Mouse (Mus musculus) E14TG2a.4 (cell line): ENCODE results near the gene Cit.

ENCODE experiments used
- CTCF ChIP-seq: conservative IDR thresholded peaks from 2 replicates; pipeline ENCODE4 v1.5.1; 2014; ENCODE audit warnings: low read length
- POU5F1 ChIP-seq: IDR thresholded peaks from 2 replicates; pipeline ENCODE4 v1.6.1; 2014; ENCODE audit warnings: low read length, borderline replicate concordance

DNA sequence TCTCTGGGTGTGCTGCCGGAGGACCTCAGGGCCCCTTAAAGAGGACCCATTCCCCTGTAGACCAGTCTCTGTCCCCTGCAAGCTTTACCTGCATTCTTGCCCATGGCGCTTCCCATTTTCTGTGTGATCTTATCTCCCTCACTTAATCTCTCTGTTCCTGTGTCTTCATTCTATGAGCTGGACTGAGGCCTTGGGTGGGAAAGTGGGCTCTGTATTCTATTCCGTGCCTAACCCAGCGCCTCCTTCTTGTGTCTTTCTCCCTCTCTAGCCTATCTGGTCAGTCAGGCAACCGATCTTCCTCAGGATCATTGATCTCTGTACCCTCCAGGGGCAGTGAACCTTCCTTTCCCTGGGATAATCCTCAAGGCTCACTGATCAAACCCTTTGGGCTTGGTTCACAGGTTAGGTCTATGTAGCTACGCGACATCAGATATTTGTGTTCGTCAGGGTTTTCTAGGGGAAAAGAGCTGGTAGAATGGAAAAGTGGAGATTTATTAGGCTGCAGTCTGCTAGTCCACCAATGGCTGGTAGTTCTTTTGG, 627 bp downstream of the Cit start:
- no peak for TF ChIP-seq CTCF
- no peak for TF ChIP-seq POU5F1
